Mouse (Mus musculus) C2C12 (cell line): ENCODE data around the gene Glod4. TPM values are rescaled to one million over a fixed set of nuclear protein-coding genes. Genes with fewer than 3 reads are reported as not detected.

Experiments used
- H3K27me3 ChIP-seq: one replicate; pipeline ENCODE4 v1.6.1; 2011; ENCODE audit not compliant: control insufficient read depth, insufficient read depth, insufficient read length
- H3K36me3 ChIP-seq: one replicate; pipeline ENCODE4 v1.6.1; 2011; ENCODE audit not compliant: control insufficient read depth, insufficient read depth
- H3K4me3 ChIP-seq: one replicate; pipeline ENCODE4 v1.5.1; 2011; ENCODE audit warnings: mild to moderate bottlenecking, control low read depth; ENCODE audit not compliant: poor library complexity, insufficient read depth, severe bottlenecking
- H3K79me2 ChIP-seq: one replicate; pipeline ENCODE4 v1.6.1; 2011; ENCODE audit not compliant: control insufficient read depth, insufficient read depth
- H3K79me3 ChIP-seq: one replicate; pipeline ENCODE4 v1.6.1; 2011; ENCODE audit warnings: low read depth, control low read depth
- H3ac ChIP-seq: one replicate; pipeline ENCODE3; 2011; ENCODE audit warnings: low read depth; ENCODE audit not compliant: control insufficient read depth, insufficient read length
- CEBPB ChIP-seq: IDR thresholded peaks from one replicate; pipeline ENCODE4 v1.6.1; 2011; ENCODE audit warnings: low read depth, mild to moderate bottlenecking, control low read depth, moderate library complexity
- CTCF ChIP-seq: IDR thresholded peaks from one replicate; pipeline ENCODE4 v1.5.1; 2011; ENCODE audit not compliant: control insufficient read depth, insufficient read depth, insufficient read length
- FOSL1 ChIP-seq: IDR thresholded peaks from one replicate; pipeline ENCODE4 v1.8.0; 2011; ENCODE audit warnings: mild to moderate bottlenecking, low read length; ENCODE audit not compliant: poor library complexity, insufficient read depth, severe bottlenecking
- MAX ChIP-seq: IDR thresholded peaks from one replicate; pipeline ENCODE4 v1.6.1; 2011; ENCODE audit warnings: mild to moderate bottlenecking, control low read depth
- MYOD1 ChIP-seq: IDR thresholded peaks from one replicate; pipeline ENCODE4 v1.6.1; 2011; ENCODE audit warnings: low read depth; ENCODE audit not compliant: control insufficient read depth, insufficient read length
- MYOG ChIP-seq: IDR thresholded peaks from one replicate; pipeline ENCODE4 v1.6.1; 2011; ENCODE audit not compliant: control insufficient read depth, insufficient read length; ENCODE audit errors: extremely low read depth
- USF1 ChIP-seq: IDR thresholded peaks from one replicate; pipeline ENCODE4 v1.6.1; 2011; ENCODE audit warnings: low read depth, mild to moderate bottlenecking, control low read depth, moderate library complexity
- polyA plus RNA-seq: library from polyadenylated mRNA; unstranded; fragments of >200 nt; fragmentation: generic; extraction: Trizol; gene quantifications from one replicate; pipeline ENCODE4 v1.2.1, GENCODE M21; 2012; ENCODE audit warnings: missing spikeins

Glod4 gene
- polyA plus RNA-seq, 1 experiment, result 34.2 TPM

DNA sequence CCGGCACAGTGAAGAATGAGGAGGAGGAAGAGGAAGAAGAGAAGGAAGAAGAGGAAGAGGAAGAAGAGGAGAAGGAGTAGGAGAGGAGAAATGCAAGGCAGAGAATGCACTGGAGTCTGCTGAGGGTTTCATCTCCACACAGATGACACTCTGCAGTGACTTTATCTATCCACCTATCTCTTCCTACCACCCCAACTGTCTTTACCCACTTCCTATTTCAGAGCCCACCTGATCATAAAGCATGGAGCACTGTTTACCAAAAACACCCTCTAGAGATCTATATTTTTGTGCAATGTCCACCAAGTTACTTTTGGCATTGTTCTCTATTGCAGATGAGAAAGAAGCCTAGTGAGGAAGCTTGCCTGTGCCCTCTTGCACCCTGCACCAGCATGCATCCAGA is 158.6 kb downstream of the Glod4 start:
- Histone ChIP-seq H3K79me3 (no peaks in the 10 kb centered on the region), H3K4me3 (no peak overlapping the region), H3K36me3 (no peaks in the 10 kb centered on the region), H3K27me3 (no peaks in the 10 kb centered on the region), H3K79me2 (no peaks in the 10 kb centered on the region), H3ac (no peak overlapping the region)
- TF ChIP-seq USF1 (no peak), MYOG (no peak), CEBPB (no peak)

DNA sequence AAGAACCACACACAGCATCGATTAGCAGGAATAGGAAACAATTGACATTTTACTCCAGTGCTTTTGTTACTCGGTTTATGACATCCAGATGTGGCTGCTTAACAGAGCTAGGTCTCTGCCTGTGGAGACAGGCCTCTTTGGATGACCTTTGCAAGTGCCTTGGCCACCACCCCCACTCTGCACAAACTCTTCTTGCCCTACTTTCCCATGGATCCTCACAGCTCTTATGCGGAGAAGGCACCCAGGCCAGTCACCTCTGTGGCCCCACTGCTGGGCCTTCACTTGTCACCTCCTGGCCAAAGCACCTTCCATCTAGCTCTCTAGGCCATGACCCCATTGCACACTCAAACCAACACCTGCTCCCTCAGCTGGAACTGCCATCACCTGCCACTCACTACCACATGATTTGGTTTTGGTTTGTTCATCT is 159.6 kb downstream of the Glod4 start:
- H3K27me3 ChIP-seq, result no peaks in the 10 kb centered on the region
- no peak overlapping the region for H3ac ChIP-seq
- H3K36me3 ChIP-seq, result no peaks in the 10 kb centered on the region

DNA sequence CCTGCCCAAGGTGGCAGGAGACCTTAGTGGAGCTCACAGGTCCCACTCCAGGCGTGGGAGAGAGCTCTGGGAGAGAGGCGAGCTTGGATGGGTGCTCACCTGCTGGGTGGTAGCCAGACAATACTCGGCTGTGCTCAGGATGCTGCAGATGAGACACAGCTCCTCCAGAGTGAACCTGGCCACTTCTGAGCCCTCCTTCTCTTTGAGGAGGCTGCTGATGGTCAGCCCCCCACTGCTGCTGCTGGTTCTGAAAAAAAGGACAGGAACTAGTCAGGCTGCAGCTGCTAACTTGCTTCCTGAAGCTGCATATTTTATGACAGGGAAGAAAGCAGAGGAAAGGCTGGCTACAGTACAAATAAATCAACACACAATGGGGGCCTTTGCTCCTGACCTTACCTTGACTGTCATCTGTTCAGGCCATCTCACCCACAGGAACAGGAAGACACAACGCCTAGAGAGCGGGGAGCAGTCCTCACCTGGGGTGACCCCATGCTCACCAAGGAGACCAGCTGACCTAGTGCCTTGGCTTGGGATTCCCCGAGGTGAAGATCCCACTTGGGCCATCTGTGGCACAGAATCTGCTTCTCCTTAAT is 162.4 kb downstream of the Glod4 start:
- no peak overlapping the region for H3K4me3 ChIP-seq
- TF ChIP-seq CEBPB, result no peak
- H3K27me3 ChIP-seq, result no peaks in the 10 kb centered on the region
- H3K79me3 ChIP-seq, result no peaks in the 10 kb centered on the region
- H3ac ChIP-seq, result no peak overlapping the region
- no peaks in the 10 kb centered on the region for H3K79me2 ChIP-seq
- H3K36me3 ChIP-seq, result peaks cover 3% of the 10 kb centered on the region

More for the DNA sequence above, 159.6 kb downstream of the Glod4 start:
- TF ChIP-seq MYOG (no peak), FOSL1 (no peak), USF1 (no peak), MAX (no peak), MYOD1 (no peak)
- no peaks in the 10 kb centered on the region for H3K79me2 ChIP-seq
- no peak overlapping the region for H3K4me3 ChIP-seq
- no peaks in the 10 kb centered on the region for H3K79me3 ChIP-seq

DNA sequence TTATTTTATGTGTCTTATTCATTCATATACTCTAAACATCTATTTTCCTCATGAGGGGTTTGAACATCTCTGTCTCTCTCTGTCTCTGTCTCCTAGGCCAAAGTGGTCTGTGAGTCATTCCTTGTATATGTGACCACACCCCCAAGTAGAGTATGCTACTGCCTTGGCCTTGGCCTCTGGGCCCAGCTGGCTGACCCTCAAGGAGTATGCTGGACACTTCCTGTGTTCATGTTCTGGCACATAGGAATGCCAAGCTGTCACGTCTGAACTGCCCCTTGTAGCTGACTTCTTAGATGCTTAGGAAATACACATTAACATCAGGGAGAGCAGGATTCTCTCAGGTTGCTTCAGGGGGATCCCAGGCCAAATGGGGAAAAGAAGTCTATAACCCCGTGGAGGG is 163.2 kb downstream of the Glod4 start:
- peaks cover 10% of the 10 kb centered on the region for H3K36me3 ChIP-seq

DNA sequence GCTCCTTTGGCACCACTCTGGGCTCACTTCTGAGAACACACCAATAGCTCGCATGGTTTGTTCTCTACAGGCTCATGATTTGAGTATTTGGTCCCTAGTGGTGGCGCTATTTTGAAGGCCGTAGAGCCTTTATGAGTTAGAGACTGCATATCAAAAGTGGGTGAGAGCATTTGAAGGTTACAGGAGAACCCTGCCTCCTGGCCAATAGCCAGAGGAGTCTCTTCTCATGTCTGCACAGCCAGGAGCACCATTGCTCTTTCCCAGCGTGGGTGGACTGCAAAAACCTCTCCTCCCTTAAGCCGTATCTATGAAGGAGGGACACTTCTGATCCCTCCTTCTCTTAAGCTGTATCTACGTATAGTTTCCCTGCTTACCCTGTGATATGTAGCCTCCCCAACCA is 166.2 kb downstream of the Glod4 start:
- Histone ChIP-seq H3K27me3 (no peaks in the 10 kb centered on the region), H3K36me3 (peaks cover 13% of the 10 kb centered on the region), H3ac (no peak overlapping the region), H3K79me3 (no peaks in the 10 kb centered on the region), H3K4me3 (no peak overlapping the region), H3K79me2 (no peaks in the 10 kb centered on the region)
- TF ChIP-seq USF1, result no peak
- TF ChIP-seq CTCF, result no peak
- no peak for TF ChIP-seq FOSL1
- TF ChIP-seq MYOG, result no peak
- TF ChIP-seq MAX, result no peak
- TF ChIP-seq MYOD1, result no peak
- no peak for TF ChIP-seq CEBPB

More for the DNA sequence above, 163.2 kb downstream of the Glod4 start:
- TF ChIP-seq MYOD1 (no peak), FOSL1 (no peak), CTCF (no peak), CEBPB (no peak), MAX (no peak), USF1 (no peak), MYOG (no peak)
- H3K4me3 ChIP-seq, result no peak overlapping the region
- H3K79me3 ChIP-seq, result no peaks in the 10 kb centered on the region
- H3ac ChIP-seq, result no peak overlapping the region
- H3K27me3 ChIP-seq, result no peaks in the 10 kb centered on the region
- H3K79me2 ChIP-seq, result no peaks in the 10 kb centered on the region

DNA sequence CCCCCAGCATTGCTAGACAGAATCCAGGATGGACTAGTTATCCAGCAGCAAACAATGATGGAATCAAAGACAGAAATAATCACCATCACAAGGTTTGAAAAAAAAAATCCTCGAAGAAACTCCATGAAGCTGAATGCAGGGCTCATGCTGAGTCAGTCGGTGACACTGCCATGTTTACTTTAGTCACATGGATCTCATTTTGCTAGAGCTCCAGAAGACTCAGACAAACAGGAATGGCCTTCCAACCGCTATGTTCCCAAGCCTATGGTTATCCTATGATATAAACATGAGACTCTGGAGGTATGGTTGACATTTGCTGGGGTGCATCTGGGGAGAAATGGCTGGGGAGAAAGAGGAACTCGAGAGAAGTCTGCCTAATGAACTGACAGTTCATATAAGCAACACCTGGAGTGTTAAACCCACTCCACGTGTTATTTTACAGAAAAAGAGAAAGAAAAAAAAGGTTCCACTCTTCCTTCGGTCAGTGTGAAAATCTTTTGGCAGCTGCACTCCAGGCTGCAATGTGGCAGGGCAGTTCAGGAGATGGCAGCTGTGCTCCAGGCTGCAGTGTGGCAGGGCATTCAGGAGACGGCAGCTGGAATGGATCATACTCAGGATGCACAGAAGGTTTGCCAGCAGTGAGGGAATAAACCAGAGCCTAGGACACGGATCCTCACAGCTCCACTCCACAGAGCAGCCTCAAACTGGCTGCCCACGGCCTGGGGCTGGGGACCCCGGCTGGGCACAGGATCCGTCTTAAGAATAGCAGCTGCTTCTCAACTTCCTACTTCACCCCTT is 169.0 kb downstream of the Glod4 start:
- peaks cover 16% of the 10 kb centered on the region for H3K36me3 ChIP-seq
- no peaks in the 10 kb centered on the region for H3K79me3 ChIP-seq
- no peak overlapping the region for H3ac ChIP-seq
- H3K27me3 ChIP-seq, result no peaks in the 10 kb centered on the region
- TF ChIP-seq FOSL1 (no peak), CEBPB (no peak), MYOD1 (no peak), CTCF (no peak)
- no peak overlapping the region for H3K4me3 ChIP-seq
- no peaks in the 10 kb centered on the region for H3K79me2 ChIP-seq

Other genes with a start within 250 kb of the Glod4 start
- gene 1700016K19Rik, start 243.8 kb downstream of the Glod4 start, polyA plus RNA-seq, result not detected
- gene Rflnb, start 215.9 kb downstream of the Glod4 start, polyA plus RNA-seq, result 8.0 TPM
- 29.2 TPM for gene Vps53, start 64.1 kb downstream of the Glod4 start, polyA plus RNA-seq
- 21.4 TPM for gene Fam57a, start 64.1 kb downstream of the Glod4 start, polyA plus RNA-seq
- gene Dbil5, start 26.1 kb downstream of the Glod4 start, polyA plus RNA-seq, result 0.46 TPM
- 19.4 TPM for gene Gemin4, start 26.1 kb downstream of the Glod4 start, polyA plus RNA-seq
- gene Mrm3, start within 50 bp of the Glod4 start, polyA plus RNA-seq, result 20.9 TPM
- 85.5 TPM for gene Nxn, start 155.4 kb upstream of the Glod4 start, polyA plus RNA-seq
- gene Timm22, start 163.2 kb upstream of the Glod4 start, polyA plus RNA-seq, result 105 TPM